Mouse (Mus musculus): ENCODE data around the gene Pde2a. TPM values are rescaled to one million over a fixed set of nuclear protein-coding genes. Genes with fewer than 3 reads are reported as not detected.

Gene Pde2a
- polyA plus RNA-seq, 1 experiment = 2.9 TPM

DNA sequence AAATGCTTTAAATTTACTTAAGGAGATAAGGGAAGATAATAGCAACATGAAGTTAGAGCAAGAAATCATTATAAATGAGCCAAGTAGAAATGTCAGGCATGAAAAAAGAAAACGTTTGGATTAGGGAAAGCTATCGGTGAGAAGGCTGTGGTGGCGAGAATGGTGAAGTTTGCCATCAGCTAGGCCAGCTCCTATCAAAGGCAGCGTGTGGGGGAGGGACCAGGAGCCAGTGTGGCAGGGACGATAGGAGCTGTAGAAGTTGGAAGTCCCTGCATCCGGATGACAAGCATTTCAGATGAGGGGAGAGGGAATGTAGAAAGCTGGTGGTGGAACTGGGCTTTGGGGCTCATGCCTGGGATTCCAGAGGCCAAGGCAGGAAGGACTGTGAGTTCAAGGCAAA is 93.8 kb downstream of the Pde2a start:
- H3K4me3 ChIP-seq (ENCODE audit: low read depth, low read length) = no peak overlapping the region
- no peak overlapping the region for H3K9ac ChIP-seq (ENCODE audit: low read depth, poor library complexity, severe bottlenecking)
- H3K27me3 ChIP-seq (ENCODE audit: control insufficient read depth, insufficient read depth, low read length, poor library complexity, severe bottlenecking) = no peaks in the 10 kb centered on the region
- no peaks in the 10 kb centered on the region for H3K9me3 ChIP-seq (replicated peaks; ENCODE audit: control insufficient read depth, insufficient read depth, low read length, poor library complexity, severe bottlenecking)
- no peaks in the 10 kb centered on the region for H3K36me3 ChIP-seq (ENCODE audit: control insufficient read depth, insufficient read depth, low read length, poor library complexity, severe bottlenecking)
- H3K27ac ChIP-seq (ENCODE audit: insufficient read depth, low read length) = no peak overlapping the region
- TF ChIP-seq POLR2A (IDR thresholded peaks at IDR 0.05; ENCODE audit: insufficient read depth, low read length) = no peak
- no peak for TF ChIP-seq EP300 (IDR thresholded peaks at IDR 0.05; ENCODE audit: insufficient read depth, low read depth, low read length)
- TF ChIP-seq CTCF (IDR thresholded peaks at IDR 0.05; ENCODE audit: low read depth, low read length) = no peak
- H3K4me1 ChIP-seq (ENCODE audit: control insufficient read depth, insufficient read depth, low read length) = no peaks in the 10 kb centered on the region

DNA sequence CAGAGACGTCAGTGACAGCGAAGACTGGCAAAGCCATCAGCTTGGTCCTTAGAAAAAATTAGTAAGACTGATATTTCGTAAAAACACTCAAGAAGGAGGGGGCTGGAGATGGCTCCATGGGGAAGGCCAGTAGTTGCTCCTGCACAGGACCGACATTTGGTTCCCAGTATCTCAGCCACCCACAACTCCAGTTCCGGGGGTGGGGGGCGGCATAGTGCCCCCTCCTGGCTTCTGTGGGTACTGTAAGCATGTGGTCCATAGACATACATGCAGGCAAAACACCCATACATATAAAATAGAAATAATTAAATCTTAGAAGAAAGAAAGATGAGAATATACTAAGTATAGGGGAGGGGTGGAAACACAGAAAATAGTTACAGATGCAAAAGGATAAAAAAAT is 95.0 kb downstream of the Pde2a start:
- no peaks in the 10 kb centered on the region for H3K4me1 ChIP-seq (ENCODE audit: control insufficient read depth, insufficient read depth, low read length)
- no peaks in the 10 kb centered on the region for H3K9me3 ChIP-seq (replicated peaks; ENCODE audit: control insufficient read depth, insufficient read depth, low read length, poor library complexity, severe bottlenecking)

DNA sequence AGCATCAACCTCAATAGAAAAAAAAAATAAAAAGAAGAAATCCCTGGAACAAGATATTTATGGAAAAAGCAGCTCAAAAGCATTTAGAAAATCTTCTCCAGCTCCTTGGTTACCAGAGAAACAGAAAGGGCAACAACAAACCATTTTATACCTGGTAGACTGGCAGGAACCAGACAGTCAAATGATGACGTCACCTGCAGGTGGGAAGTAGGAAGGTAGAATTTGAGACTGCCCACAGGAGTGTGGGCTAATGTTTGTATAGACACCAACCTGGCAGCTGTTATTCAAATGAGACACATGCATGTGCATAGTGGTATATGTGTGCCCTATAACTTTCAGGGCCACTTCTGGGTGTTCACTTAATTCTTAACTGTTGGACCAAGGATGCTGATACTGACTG is 100.2 kb downstream of the Pde2a start:
- no peak overlapping the region for H3K9ac ChIP-seq (ENCODE audit: low read depth, poor library complexity, severe bottlenecking)
- H3K27ac ChIP-seq (ENCODE audit: insufficient read depth, low read length) = no peak overlapping the region
- no peaks in the 10 kb centered on the region for H3K9me3 ChIP-seq (replicated peaks; ENCODE audit: control insufficient read depth, insufficient read depth, low read length, poor library complexity, severe bottlenecking)
- no peaks in the 10 kb centered on the region for H3K27me3 ChIP-seq (ENCODE audit: control insufficient read depth, insufficient read depth, low read length, poor library complexity, severe bottlenecking)
- H3K4me3 ChIP-seq (ENCODE audit: low read depth, low read length) = no peak overlapping the region
- H3K36me3 ChIP-seq (ENCODE audit: control insufficient read depth, insufficient read depth, low read length, poor library complexity, severe bottlenecking) = no peaks in the 10 kb centered on the region
- TF ChIP-seq POLR2A (IDR thresholded peaks at IDR 0.05; ENCODE audit: insufficient read depth, low read length) (no peak), EP300 (IDR thresholded peaks at IDR 0.05; ENCODE audit: insufficient read depth, low read depth, low read length) (no peak), CTCF (IDR thresholded peaks at IDR 0.05; ENCODE audit: low read depth, low read length) (no peak)
- H3K4me1 ChIP-seq (ENCODE audit: control insufficient read depth, insufficient read depth, low read length) = no peaks in the 10 kb centered on the region

More for the DNA sequence above, 95.0 kb downstream of the Pde2a start:
- H3K36me3 ChIP-seq (ENCODE audit: control insufficient read depth, insufficient read depth, low read length, poor library complexity, severe bottlenecking) = no peaks in the 10 kb centered on the region
- no peaks in the 10 kb centered on the region for H3K27me3 ChIP-seq (ENCODE audit: control insufficient read depth, insufficient read depth, low read length, poor library complexity, severe bottlenecking)
- H3K27ac ChIP-seq (ENCODE audit: insufficient read depth, low read length) = no peak overlapping the region
- no peak overlapping the region for H3K4me3 ChIP-seq (ENCODE audit: low read depth, low read length)
- TF ChIP-seq CTCF (IDR thresholded peaks at IDR 0.05; ENCODE audit: low read depth, low read length) (peak; percentile 50), POLR2A (IDR thresholded peaks at IDR 0.05; ENCODE audit: insufficient read depth, low read length) (no peak), EP300 (IDR thresholded peaks at IDR 0.05; ENCODE audit: insufficient read depth, low read depth, low read length) (no peak)
- no peak overlapping the region for H3K9ac ChIP-seq (ENCODE audit: low read depth, poor library complexity, severe bottlenecking)

DNA sequence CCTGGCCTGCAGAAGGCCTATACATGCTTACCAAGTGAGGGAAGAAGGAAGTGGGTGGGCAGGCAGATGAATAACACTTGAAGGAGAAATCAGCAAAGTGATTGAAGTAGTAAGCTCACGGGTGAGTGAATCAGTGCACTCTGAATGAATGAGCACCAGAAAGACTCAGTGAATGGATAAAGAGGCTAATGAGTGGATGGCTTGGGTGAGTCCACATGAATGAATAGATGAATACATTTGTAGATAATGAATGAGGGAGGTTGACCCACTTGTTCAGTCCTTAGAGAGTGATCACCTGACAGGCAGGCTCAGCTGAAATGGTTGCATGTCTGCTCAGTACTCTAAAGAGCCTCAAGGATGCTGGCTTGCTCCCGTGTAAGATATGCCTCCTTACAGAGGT is 101.7 kb downstream of the Pde2a start:
- Histone ChIP-seq H3K36me3 (ENCODE audit: control insufficient read depth, insufficient read depth, low read length, poor library complexity, severe bottlenecking) (no peaks in the 10 kb centered on the region), H3K27me3 (ENCODE audit: control insufficient read depth, insufficient read depth, low read length, poor library complexity, severe bottlenecking) (no peaks in the 10 kb centered on the region), H3K9ac (ENCODE audit: low read depth, poor library complexity, severe bottlenecking) (no peak overlapping the region), H3K4me3 (ENCODE audit: low read depth, low read length) (no peak overlapping the region), H3K9me3 (replicated peaks; ENCODE audit: control insufficient read depth, insufficient read depth, low read length, poor library complexity, severe bottlenecking) (no peaks in the 10 kb centered on the region), H3K4me1 (ENCODE audit: control insufficient read depth, insufficient read depth, low read length) (no peaks in the 10 kb centered on the region), H3K27ac (ENCODE audit: insufficient read depth, low read length) (no peak overlapping the region)
- TF ChIP-seq CTCF (IDR thresholded peaks at IDR 0.05; ENCODE audit: low read depth, low read length) (no peak), POLR2A (IDR thresholded peaks at IDR 0.05; ENCODE audit: insufficient read depth, low read length) (no peak), EP300 (IDR thresholded peaks at IDR 0.05; ENCODE audit: insufficient read depth, low read depth, low read length) (no peak)

DNA sequence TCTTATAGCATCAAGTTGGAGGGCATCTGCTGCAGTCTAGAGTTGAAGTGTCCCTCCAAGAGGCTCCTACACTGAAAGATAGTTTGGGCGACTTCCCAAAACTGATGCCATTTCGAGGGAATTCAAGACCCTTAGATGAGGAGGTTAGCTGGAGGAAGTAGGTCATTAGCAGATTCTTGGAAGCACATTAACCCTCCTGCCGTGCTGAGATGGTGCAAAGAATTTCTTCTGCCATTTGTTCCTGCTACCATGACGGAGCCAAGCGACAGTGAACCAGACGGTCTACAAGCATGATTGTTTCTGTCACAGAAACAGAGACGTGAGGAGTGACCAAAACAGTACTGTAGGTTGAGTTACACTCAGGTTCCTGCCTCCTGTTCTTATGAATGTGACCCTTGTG is 105.0 kb downstream of the Pde2a start:
- Histone ChIP-seq H3K9ac (ENCODE audit: low read depth, poor library complexity, severe bottlenecking) (no peak overlapping the region), H3K4me1 (ENCODE audit: control insufficient read depth, insufficient read depth, low read length) (no peaks in the 10 kb centered on the region), H3K4me3 (ENCODE audit: low read depth, low read length) (no peak overlapping the region), H3K9me3 (replicated peaks; ENCODE audit: control insufficient read depth, insufficient read depth, low read length, poor library complexity, severe bottlenecking) (no peaks in the 10 kb centered on the region), H3K27ac (ENCODE audit: insufficient read depth, low read length) (no peak overlapping the region), H3K27me3 (ENCODE audit: control insufficient read depth, insufficient read depth, low read length, poor library complexity, severe bottlenecking) (no peaks in the 10 kb centered on the region), H3K36me3 (ENCODE audit: control insufficient read depth, insufficient read depth, low read length, poor library complexity, severe bottlenecking) (no peaks in the 10 kb centered on the region)
- TF ChIP-seq CTCF (IDR thresholded peaks at IDR 0.05; ENCODE audit: low read depth, low read length) = no peak
- no peak for TF ChIP-seq POLR2A (IDR thresholded peaks at IDR 0.05; ENCODE audit: insufficient read depth, low read length)
- no peak for TF ChIP-seq EP300 (IDR thresholded peaks at IDR 0.05; ENCODE audit: insufficient read depth, low read depth, low read length)

DNA sequence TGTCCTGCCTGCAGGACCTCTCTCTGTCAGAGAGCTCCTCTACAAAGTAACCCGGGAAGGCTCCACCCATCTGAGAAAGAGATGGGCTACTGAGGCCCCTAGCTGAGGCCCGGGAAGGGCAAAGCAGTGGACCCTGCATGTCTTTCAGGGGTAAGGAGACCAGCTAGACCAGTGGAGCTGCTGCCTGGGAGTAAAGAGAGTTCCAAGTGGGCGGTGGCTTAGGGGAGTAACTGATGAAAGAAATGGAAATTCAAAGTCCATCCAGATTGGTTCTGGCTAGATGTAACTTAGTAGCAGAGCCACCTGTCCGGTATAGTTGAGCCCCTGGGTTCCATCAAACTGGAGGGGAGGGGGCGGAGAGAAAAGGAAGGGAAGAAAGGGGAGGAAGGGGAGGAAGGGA is 112.9 kb downstream of the Pde2a start:
- Histone ChIP-seq H3K4me3 (ENCODE audit: low read depth, low read length) (no peak overlapping the region), H3K4me1 (ENCODE audit: control insufficient read depth, insufficient read depth, low read length) (no peaks in the 10 kb centered on the region), H3K27me3 (ENCODE audit: control insufficient read depth, insufficient read depth, low read length, poor library complexity, severe bottlenecking) (no peaks in the 10 kb centered on the region), H3K36me3 (ENCODE audit: control insufficient read depth, insufficient read depth, low read length, poor library complexity, severe bottlenecking) (no peaks in the 10 kb centered on the region), H3K9ac (ENCODE audit: low read depth, poor library complexity, severe bottlenecking) (no peak overlapping the region), H3K9me3 (replicated peaks; ENCODE audit: control insufficient read depth, insufficient read depth, low read length, poor library complexity, severe bottlenecking) (no peaks in the 10 kb centered on the region), H3K27ac (ENCODE audit: insufficient read depth, low read length) (no peak overlapping the region)
- TF ChIP-seq CTCF (IDR thresholded peaks at IDR 0.05; ENCODE audit: low read depth, low read length) = no peak
- no peak for TF ChIP-seq EP300 (IDR thresholded peaks at IDR 0.05; ENCODE audit: insufficient read depth, low read depth, low read length)
- no peak for TF ChIP-seq POLR2A (IDR thresholded peaks at IDR 0.05; ENCODE audit: insufficient read depth, low read length)

All from ES-Bruce4 (cell line).